Mouse (Mus musculus): ENCODE results near the gene Entpd7.

Entpd7 gene

GRCm38 (mm10) chr19:43689419-43690246, at the start of gene Entpd7:
Gene Entpd7, plus strand, starts transcription at chr19:43689672.
- peak; percentile 91 for DNase-seq (ENCODE audit: low spot score)

DNA sequence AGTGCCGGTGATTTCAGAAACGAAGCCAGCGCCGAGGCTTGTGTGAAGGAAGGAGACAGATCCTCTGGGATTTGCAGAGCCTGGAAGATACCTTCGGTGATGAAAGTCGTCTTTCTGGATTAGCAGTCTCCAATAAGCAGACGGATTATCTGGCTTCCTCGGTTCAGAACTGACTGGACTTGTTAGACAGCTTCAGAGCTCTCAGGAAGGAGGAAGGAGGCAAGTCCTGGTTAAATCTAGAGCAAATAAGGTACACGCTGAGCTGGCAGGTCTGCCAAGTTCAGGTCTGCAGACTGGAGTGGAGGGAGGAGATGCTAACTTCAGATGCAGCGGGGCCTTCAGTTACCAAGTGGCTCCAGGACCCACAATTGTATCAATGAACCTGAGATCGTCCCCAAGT, 47.6 kb upstream of the Entpd7 start:
- DNase-seq (ENCODE audit: low spot score) = no peak

DNA sequence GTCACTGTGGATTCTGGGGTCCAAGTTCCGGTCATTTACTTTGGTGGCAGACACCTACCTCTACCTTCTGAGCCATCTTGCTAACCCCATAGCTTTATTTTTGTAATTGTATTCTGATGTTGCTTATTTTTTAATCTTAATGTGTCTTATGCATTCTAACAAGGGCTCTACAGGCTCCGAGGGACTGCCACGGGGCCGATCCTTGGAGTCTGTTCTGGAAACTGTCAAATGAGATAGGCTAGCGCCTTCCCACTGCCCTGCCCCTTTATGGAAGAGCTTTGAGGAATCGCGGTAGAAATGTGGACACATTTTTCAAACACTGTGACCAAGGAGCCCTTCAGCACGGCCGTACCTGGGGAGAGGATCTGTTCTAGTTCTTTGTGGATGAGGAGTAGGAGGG, 46.6 kb upstream of the Entpd7 start:
- no peak for DNase-seq (ENCODE audit: low spot score)

DNA sequence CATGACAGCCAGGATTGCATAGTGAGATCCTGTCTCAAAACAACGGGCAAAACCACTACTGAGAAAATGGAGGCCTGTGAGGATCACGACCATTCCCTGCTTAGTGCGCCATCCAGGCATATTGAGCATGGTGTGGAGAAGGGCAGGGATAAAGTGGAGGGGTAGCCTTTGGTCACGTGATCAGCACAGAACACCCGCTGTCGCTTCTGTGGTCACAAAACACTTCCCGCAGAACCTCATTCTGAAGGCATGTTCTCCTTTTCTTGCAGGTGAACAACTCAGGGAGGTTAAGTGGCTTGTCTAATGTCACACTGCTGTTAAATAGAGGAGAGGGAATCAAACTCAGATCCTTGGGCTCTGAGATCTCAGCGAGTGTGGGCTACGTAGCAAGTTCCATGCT, 44.0 kb upstream of the Entpd7 start:
- no peak for DNase-seq (ENCODE audit: low spot score)

GRCm38 (mm10) chr19:43646852-43647251, 42.6 kb upstream of the Entpd7 start:
- DNase-seq (ENCODE audit: low spot score) = no peak

- no peak for DNase-seq (ENCODE audit: low spot score)
Observed at GRCm38 (mm10) chr19:43647261-43647660, 42.2 kb upstream of the Entpd7 start.

DNA sequence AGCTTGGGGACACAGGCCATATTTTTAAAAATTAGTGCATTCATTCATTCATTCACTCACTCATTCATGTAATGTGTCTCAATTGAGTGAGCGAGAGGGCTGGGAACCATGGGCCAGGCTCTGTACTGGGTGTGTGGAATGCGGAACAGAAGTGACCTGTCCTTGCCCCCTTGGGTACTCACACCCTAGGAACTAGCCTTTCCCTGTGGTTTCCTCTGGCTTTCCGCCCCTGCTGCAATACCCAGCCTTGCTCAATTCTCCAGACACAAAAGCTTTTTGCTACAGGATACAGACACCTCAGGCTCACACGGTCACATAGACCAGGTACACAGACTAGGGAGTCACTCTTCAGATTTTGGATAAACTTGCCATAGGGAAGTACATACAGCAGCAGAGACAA, 41.1 kb upstream of the Entpd7 start:
- DNase-seq (ENCODE audit: low spot score) = no peak

GRCm38 (mm10) chr19:43651241-43651785, 38.2 kb upstream of the Entpd7 start:
- no peak for DNase-seq (ENCODE audit: low spot score)

DNA sequence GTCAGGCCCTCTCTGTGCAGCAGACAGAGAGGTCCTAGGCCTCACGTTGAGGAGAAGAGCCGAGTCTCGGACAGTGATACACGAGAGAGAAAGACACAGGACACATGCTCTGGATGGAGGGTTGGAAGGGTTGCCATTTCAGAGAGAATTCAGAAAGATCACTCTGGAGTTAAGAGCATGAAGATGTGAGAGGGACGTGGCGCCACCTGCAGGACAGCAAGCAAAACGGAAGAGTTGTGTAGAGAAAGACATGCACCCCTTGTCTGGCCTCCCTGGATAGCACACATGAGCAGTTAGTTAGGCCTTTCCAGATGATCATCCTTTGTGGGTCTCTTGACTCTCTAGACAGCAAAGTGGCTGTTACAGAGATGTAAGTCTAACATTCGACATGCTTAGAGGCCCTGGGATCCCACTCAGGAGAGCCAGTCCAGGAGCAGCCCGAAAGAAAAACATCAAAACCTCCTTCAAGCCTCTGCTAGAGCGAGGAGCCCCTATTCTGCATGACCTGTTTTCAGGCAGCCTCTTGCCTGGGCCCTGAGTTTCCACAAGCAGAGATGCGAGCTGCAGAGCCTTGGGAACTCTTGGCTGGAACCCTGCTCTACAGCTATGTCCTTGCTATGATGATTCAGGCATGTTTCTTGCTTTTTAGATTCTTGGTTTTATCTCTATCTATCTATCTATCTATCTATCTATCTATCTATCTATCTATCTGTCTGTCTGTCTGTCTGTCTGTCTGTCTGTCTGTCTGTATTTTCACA, 33.6 kb upstream of the Entpd7 start:
- peak; percentile 83 for DNase-seq (ENCODE audit: low spot score)

DNA sequence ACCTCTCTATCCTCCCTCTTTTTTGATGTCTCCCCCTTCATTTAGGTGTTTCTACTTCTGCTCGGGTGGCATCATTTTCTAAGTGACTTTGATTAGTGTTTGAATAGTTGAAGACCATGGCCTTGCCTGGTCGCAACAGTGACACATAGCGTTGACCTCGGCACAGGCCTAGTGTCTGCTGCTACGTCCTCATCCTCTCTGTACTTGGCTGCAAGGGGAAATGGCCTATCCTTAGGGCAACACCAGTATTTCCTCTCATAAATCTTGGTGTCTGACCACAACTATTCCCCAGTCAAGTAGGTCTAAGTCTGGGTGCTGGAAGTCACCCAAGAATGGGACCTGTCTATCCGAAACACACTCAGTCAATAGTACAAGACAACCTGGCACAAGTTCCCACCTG, 29.8 kb upstream of the Entpd7 start:
- DNase-seq (ENCODE audit: low spot score) = no peak

DNA sequence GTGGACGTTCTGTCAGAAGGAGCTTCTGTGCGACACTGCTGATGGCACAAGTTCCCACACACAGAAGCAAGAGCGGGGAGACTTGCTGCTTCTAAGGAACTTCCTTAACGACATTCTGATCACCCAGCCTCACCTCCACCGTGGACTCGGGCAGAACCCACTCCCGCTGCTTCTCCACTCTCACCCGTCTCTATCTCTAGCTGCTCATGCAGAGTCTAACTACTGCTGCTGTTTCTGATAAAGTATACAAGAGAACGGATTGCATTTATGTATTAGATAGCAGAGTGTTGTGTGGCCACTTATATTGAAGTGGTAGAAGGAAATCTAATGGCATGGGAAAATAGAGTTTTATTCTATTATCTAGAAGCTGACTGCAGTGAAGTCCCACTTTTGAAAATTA, 28.7 kb upstream of the Entpd7 start:
- no peak for DNase-seq (ENCODE audit: low spot score)

DNA sequence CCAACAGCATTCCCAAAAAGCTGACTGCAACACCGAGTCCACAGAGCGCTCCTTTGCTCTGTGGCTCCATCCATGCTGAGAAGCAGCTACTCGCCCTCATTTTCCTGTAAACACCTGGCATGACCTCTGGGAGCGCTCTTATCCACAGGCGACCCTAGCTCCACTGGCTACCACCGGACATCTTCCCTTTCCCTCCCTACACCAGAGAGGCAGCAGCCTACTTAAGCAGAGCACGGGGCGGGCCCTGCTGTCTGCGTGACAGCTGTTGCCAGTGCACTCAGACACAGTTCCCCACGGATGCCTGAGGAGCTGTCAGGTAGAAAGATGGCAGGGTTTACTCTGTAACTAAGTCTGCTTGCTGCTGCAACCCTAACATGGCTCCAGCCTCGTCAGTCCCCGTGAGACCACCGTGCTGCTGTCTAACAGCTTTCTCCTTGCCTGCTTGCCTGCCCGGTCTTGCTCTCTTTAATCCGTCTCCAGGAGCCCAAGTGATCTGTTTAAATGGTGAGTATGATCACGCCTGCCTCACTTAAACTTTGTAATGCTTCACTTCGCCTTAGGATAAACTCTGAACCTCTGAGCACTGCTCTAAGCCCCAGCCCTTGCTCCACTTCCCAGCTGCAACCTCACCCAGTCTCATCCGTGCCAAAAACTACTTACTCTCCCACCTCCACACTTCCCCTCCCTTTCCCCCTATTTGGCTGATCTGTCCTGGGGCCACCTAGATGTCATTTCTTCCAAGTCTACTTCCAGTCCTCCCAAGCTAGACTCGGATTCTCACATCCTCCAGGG, 27.1 kb upstream of the Entpd7 start:
- DNase-seq (ENCODE audit: low spot score) = peak; percentile 53

- no peak for DNase-seq (ENCODE audit: low spot score)
Observed at GRCm38 (mm10) chr19:43663471-43663870, 26.0 kb upstream of the Entpd7 start.

GRCm38 (mm10) chr19:43665441-43666048, 23.9 kb upstream of the Entpd7 start:
- DNase-seq (ENCODE audit: low spot score) = no peak

- DNase-seq (ENCODE audit: low spot score) = no peak
Observed at GRCm38 (mm10) chr19:43666661-43667429, 22.6 kb upstream of the Entpd7 start.

- DNase-seq (ENCODE audit: low spot score) = no peak
Observed at GRCm38 (mm10) chr19:43667430-43667809, 22.1 kb upstream of the Entpd7 start.

DNA sequence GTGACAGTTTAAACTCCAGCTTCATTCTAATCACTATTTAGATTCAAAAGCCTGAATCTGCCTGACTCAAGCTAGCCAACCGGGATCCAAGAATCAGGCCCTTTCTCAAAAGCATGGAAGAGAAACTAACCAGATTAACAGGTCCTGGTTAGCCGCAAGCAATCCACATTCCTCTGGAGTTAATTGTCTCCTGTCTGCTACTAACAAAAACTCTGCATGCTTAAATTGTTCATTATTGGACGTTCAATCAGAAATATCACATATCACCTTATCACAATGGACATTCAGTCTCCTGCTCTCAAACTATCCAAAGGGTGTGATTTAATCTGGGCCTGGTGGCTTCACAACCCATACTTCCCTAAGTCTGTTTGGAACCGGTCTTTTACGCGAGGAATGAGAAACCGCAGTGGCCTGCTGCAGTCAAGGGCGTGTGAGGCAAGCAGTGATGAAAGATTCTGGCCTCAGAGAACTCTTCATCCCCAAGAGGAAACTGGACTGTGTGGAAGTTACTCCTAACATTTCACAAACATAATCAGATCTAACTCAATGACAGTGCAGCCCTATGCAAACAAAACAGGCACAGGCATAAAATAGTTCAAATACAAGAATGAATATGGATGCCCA, 20.2 kb upstream of the Entpd7 start:
- DNase-seq (ENCODE audit: low spot score) = no peak

- DNase-seq (ENCODE audit: low spot score) = no peak
Observed at GRCm38 (mm10) chr19:43671054-43671453, 18.4 kb upstream of the Entpd7 start.

GRCm38 (mm10) chr19:43673513-43674315, 15.8 kb upstream of the Entpd7 start:
- no peak for DNase-seq (ENCODE audit: low spot score)

GRCm38 (mm10) chr19:43674316-43674689, 15.2 kb upstream of the Entpd7 start:
- no peak for DNase-seq (ENCODE audit: low spot score)

Data from testis, postnatal 10 days (tissue).